Mouse (Mus musculus): ENCODE measurements around the gene Pip4k2a.

DNA sequence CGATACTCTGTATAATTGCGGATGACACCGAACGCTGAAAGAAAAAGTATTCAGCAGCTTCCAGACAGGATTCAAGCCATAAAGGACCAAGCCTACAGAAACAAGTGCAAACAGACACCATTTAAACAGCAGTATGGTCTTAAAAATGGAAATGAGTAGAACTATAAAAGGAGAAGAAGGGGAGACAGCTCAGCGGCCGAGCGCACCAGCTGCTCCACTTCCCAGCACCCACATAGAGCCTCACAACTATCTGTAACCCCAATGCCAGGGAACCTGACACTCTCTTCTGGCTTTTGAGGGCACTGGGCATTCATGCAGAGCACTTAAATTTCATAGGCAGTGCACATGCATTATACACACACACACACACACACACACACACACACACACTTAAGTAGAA, 18.3 kb downstream of the Pip4k2a start:
- TF ChIP-seq CHD2 (IDR thresholded peaks at IDR 0.05; ENCODE audit: low read length), result no peak
- no peak for TF ChIP-seq MAZ (IDR thresholded peaks at IDR 0.05; ENCODE audit: low read depth, low read length)
- TF ChIP-seq HCFC1 (IDR thresholded peaks at IDR 0.05; ENCODE audit: low read depth, low read length), result no peak
- no peak for TF ChIP-seq ZNF384 (IDR thresholded peaks at IDR 0.05; ENCODE audit: low read depth, low read length)
- no peak for TF ChIP-seq SMC3 (IDR thresholded peaks at IDR 0.05; ENCODE audit: low read depth, low read length)
- TF ChIP-seq POLR2A (IDR thresholded peaks at IDR 0.05; ENCODE audit: low read depth, low read length), result no peak
- no peak for TF ChIP-seq SIN3A (IDR thresholded peaks at IDR 0.05; ENCODE audit: low read length)
- no peak for TF ChIP-seq CTCF (conservative IDR thresholded peaks at IDR 0.05 in 1 of 2, IDR thresholded peaks at IDR 0.05 in 1 of 2; ENCODE audit: low read depth in 2 of 2, low read length in 2 of 2)
- TF ChIP-seq E2F4 (IDR thresholded peaks at IDR 0.05; ENCODE audit: insufficient replicate concordance, low read depth, low read length), result no peak
- TF ChIP-seq ZMIZ1 (IDR thresholded peaks at IDR 0.05; ENCODE audit: low read depth, low read length), result no peak
- no peak for TF ChIP-seq CHD1 (IDR thresholded peaks at IDR 0.05; ENCODE audit: low read depth, low read length)
- no peak for TF ChIP-seq UBTF (IDR thresholded peaks at IDR 0.05; ENCODE audit: low read depth, low read length)
- TF ChIP-seq POLR2AphosphoS2 (IDR thresholded peaks at IDR 0.05; ENCODE audit: low read depth, low read length), result no peak
- no peak for TF ChIP-seq EP300 (IDR thresholded peaks at IDR 0.05; ENCODE audit: low read length)

Data from CH12.LX (cell line).